Mouse (Mus musculus): ENCODE measurements around the gene Foxl1. TPM values are rescaled to one million over a fixed set of nuclear protein-coding genes. Genes with fewer than 3 reads are reported as not detected.

The Foxl1 gene
- polyA plus RNA-seq (2016; fragmentation: Nextera tagmentation; extraction: Ambion mirVana), result 1.1 TPM in 2 replicates

DNA sequence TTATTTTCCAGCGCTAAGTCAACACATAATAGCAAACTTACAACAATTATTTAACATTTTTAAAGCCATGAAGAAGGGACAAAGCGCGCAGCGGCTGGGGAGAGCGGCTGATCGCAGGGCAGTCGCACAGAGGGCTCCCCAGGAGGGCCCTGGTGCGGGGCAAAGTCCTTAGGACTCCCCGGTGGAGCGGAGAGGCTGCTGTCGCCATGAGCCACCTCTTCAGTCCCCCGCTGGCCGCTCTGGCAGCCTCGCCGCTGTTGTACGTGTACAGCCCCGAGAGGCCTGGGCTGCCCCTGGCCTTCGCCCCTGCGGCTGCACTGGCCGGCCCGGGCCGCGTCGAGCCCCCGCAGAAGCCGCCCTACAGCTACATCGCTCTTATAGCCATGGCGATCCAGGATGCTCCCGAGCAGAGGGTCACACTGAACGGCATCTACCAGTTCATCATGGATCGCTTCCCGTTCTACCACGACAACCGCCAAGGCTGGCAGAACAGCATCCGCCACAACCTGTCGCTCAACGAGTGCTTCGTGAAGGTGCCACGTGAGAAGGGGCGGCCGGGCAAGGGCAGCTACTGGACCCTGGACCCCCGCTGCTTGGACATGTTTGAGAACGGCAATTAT lies at the start of gene Foxl1:
Gene Foxl1 (plus strand): TSS at position 185 of the 620 bp plus-strand sequence.
- DNase-seq (ENCODE audit: low spot score), result peak; percentile 48
- no peak within 1 kb of the TSS for H3K27ac ChIP-seq (replicated peaks)
- under 1% methylated on average over 43 of the region's 43 CpGs for WGBS

DNA sequence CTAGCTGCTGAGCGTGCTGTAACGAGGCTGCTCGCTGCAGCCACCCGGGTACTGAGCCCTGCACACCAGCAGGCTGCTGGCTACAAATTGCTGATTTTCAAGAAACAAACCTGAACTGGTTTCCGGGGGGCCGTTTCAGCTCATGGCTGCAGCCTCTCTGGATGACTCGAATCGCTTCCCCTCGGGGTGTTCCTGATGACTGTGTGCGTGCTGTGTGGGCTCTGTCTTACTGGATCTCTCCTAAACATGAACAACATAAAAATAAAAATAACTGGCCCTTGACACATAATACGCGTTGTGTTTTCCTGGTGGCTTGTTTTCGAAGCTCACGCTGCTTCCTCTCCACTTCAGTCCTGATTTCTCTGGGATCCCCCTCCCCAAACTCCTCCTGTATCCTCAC lies 49.0 kb upstream of the Foxl1 start:
- WGBS, result 1% methylated on average over 14 of the region's 14 CpGs
- Histone ChIP-seq H3K36me3 (no peaks in the 10 kb centered on the region), H3K27me3 (ENCODE audit: low read depth, poor library complexity, severe bottlenecking) (peaks cover 100% of the 10 kb centered on the region), H3K9me3 (replicated peaks) (no peaks in the 10 kb centered on the region), H3K4me3 (no peak overlapping the region), H3K27ac (replicated peaks) (no peak overlapping the region), H3K4me1 (peaks cover 24% of the 10 kb centered on the region)
- DNase-seq (ENCODE audit: low spot score), result peak; percentile 26

More for the DNA sequence above, at the start of gene Foxl1:
- H3K36me3 ChIP-seq, result no peaks in the 10 kb centered on the region
- H3K4me3 ChIP-seq, result peak within 1 kb of the TSS; percentile 29
- peaks cover 99% of the 10 kb centered on the region for H3K27me3 ChIP-seq (ENCODE audit: low read depth, poor library complexity, severe bottlenecking)
- H3K9me3 ChIP-seq (replicated peaks), result peaks cover 4% of the 10 kb centered on the region; the same call in 1 of the 2 replicates
- H3K4me1 ChIP-seq, result peaks cover 38% of the 10 kb centered on the region

DNA sequence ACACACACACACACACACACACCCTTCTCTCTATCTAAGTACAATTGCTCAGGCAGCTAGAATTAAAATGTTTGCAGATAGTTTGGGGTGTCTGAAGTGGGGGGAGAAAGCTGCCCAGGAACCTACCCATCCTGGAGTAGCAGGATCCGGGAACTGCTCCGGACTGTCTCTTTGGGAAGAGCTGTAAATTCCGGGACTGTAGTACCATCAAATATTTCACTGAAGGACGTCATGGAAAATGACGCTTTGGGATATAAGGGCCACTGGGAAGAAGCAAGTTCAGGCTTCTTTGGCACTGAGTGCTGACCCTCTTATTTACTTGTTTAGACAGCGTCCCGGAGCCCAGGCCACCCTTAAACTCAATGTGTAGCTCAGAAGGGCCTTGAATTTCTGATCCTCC lies 48.5 kb upstream of the Foxl1 start:
- peaks cover 100% of the 10 kb centered on the region for H3K27me3 ChIP-seq (ENCODE audit: low read depth, poor library complexity, severe bottlenecking)
- H3K9me3 ChIP-seq (replicated peaks), result no peaks in the 10 kb centered on the region
- H3K4me3 ChIP-seq, result no peak overlapping the region
- no peak overlapping the region for H3K27ac ChIP-seq (replicated peaks)
- no peaks in the 10 kb centered on the region for H3K36me3 ChIP-seq
- WGBS, result 2% methylated on average over 7 of the region's 7 CpGs
- DNase-seq (ENCODE audit: low spot score), result no peak
- H3K4me1 ChIP-seq, result peaks cover 26% of the 10 kb centered on the region

DNA sequence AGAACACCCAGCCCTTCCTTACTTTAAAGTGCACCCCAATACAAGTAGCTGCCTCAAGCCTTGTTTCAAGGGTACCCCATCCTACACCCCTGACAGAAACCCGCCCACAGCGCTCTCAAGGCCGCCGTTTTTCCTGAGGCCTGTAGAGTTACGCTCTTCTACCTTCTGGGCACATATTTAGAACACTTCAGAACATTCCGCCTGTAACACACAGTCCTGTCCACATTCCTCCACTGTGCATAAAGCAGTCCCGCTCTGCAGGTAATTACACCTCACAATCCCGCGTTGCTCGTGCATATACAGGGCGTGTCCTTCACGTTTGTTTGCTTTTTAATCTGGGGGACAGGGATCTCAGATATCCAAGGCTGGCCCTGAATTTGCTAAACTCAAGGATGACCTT lies 47.8 kb upstream of the Foxl1 start:
- under 1% methylated on average over 12 of the region's 12 CpGs for WGBS

DNA sequence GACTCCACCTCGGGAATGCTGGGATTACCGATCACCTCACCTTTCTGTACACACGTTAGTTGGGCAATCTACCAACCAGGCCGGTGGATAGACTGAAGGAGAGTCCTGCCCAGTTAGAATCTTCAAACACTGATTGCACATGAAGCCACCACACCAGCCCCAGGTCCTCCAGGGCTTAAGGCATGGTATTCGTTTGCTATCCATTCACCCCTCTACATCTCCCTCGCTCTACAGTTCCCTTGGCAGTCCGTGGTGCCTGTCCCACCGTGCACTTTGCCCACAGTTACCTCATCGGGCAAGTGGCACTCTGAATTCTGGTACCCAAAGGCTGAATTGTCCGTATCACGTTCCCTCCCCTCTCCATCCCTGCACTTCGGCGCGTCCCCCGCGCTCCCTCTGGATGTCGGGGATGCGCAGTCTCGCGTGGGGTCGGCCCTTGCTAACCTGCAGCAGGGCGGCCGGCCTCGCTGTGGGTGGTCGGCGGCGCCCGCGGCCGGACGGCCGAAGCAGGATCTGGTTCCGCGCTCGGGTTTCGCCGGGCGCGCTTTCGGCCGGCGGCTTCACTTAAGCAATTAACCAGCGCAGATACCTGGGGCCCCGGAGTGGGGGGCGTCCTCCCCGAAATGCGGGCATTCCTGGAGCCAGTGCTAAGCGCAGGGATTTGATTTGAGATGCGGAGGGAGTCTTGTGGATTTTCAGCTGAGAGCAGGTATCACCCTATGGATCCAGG lies 47.2 kb upstream of the Foxl1 start:
- Histone ChIP-seq H3K4me1 (peaks cover 32% of the 10 kb centered on the region), H3K27me3 (ENCODE audit: low read depth, poor library complexity, severe bottlenecking) (peaks cover 100% of the 10 kb centered on the region), H3K36me3 (no peaks in the 10 kb centered on the region), H3K4me3 (no peak overlapping the region), H3K27ac (replicated peaks) (no peak overlapping the region), H3K9me3 (replicated peaks) (no peaks in the 10 kb centered on the region)
- DNase-seq (ENCODE audit: low spot score), result peak; percentile 43
- under 1% methylated on average over 49 of the region's 49 CpGs for WGBS

More for the DNA sequence above, 47.8 kb upstream of the Foxl1 start:
- no peaks in the 10 kb centered on the region for H3K36me3 ChIP-seq
- peaks cover 100% of the 10 kb centered on the region for H3K27me3 ChIP-seq (ENCODE audit: low read depth, poor library complexity, severe bottlenecking)
- peaks cover 30% of the 10 kb centered on the region for H3K4me1 ChIP-seq
- no peak overlapping the region for H3K4me3 ChIP-seq
- no peak overlapping the region for H3K27ac ChIP-seq (replicated peaks)
- DNase-seq (ENCODE audit: low spot score), result no peak
- no peaks in the 10 kb centered on the region for H3K9me3 ChIP-seq (replicated peaks)

DNA sequence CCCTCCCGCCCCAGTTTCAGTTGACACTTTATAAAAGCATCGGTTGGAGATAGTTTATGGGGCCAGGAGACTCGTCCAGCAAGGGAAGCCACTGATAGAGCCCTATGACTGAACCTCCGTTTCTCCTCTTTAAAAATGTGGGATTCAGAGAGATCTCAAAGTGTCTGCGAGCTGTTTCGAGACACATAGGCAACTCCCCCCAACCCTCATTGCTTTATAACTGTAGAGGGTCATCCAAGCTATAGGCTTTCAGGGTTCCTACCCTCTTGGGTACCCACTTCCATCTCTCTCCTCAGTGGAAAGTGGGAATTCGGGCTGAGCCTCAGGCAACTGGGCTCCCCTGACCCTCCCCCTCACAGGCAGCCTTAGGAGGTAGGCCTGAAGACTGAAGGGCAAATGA lies 46.3 kb upstream of the Foxl1 start:
- Histone ChIP-seq H3K27me3 (ENCODE audit: low read depth, poor library complexity, severe bottlenecking) (peaks cover 100% of the 10 kb centered on the region), H3K4me1 (peaks cover 32% of the 10 kb centered on the region), H3K4me3 (no peak overlapping the region), H3K27ac (replicated peaks) (no peak overlapping the region), H3K36me3 (no peaks in the 10 kb centered on the region), H3K9me3 (replicated peaks) (no peaks in the 10 kb centered on the region)
- no peak for DNase-seq (ENCODE audit: low spot score)
- WGBS, result 3% methylated on average over 7 of the region's 7 CpGs

DNA sequence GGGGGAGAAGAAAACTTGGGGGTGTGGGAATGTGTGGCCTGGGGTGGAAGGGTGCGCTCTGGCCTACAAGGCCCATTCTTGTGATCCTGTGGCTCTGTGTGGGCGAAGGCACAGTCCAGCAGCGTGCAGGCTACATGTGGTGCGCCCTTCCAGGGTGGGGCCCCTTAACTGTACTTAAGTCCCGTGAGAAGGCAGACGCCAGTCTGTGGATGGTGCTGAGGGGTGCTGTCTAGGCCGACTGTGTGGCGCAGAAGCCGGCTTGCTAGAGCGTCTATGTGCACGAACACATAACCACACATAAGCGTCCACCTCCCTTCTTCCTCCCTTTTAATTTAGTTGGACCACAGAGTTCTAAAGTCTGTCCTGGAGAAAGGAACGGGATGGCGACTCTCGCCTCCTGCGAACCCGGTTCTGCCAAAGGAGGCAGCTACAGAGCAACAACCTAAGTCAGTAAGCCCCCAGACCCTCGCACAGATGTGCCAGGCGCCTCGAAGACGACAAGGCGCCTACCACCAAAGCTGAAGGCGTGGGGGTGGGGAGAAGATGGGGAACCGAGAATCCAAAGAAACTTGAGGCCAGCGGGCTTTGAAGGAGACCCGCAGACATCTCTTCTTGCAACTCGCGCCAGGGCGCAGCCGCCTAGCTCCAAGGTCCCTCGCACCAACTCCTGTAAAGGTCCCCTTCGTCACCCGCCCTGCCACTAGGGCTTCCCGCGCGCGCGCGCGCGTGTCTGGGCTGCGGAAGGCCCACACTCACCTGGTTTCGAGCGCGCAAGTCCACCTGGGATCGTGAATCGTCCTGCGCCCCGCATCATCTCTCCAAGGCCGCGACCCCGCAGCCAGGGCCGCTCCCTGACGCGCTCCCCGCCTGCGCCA lies 45.3 kb upstream of the Foxl1 start:
- Histone ChIP-seq H3K27ac (replicated peaks) (no peak overlapping the region), H3K9me3 (replicated peaks) (no peaks in the 10 kb centered on the region), H3K4me3 (peak overlapping the region; percentile 62), H3K27me3 (ENCODE audit: low read depth, poor library complexity, severe bottlenecking) (peaks cover 100% of the 10 kb centered on the region), H3K36me3 (no peaks in the 10 kb centered on the region), H3K4me1 (peaks cover 32% of the 10 kb centered on the region)
- DNase-seq (ENCODE audit: low spot score), result peak; percentile 44
- under 1% methylated on average over 57 of the region's 57 CpGs for WGBS

DNA sequence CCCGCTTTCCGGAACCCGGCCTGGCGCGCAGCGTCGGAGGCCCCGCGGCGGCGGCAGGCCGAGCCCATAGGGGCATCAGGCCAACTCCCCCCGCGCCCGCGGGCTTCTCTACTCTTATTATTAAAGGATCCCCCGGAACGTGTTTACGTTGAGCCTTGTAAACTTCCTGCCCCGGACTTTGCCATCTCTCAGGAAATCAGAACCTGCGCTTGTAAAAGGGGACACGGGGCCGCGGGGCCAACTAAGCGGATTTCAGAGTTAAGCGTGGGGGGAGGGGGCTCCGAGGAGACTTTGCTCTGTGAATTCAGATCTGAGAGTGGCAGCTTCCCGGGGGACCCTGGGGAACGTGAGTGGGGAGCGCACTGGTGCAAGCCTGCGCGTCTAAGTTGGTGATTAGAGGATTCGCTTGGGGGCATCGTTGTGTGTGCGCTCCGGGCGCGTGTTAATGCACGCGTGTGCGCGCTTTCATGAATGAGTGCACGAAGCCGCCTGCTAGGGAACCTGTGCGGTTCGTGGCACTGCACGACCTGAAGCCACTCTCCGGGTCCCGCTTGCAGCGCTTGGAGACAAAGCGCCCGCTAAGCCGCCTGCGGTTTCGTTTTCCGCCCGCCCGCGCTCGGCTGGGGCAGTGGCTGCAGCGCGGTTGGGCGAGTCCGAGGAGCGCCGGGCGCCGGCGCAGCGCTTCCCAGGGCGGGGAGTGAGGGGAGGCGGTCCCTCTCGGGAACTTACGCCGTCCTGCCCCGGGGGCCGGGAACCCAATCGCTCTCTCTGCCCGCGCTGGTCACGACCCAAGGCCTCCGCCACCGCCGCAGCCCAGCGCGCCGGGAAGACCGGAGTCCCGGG lies 44.4 kb upstream of the Foxl1 start:
- WGBS, result under 1% methylated on average over 89 of the region's 89 CpGs
- Histone ChIP-seq H3K27ac (replicated peaks) (peak overlapping the region; percentile 59; the same call in 1 of the 2 replicates), H3K4me1 (peaks cover 32% of the 10 kb centered on the region), H3K27me3 (ENCODE audit: low read depth, poor library complexity, severe bottlenecking) (peaks cover 100% of the 10 kb centered on the region), H3K4me3 (peak overlapping the region; percentile 62), H3K9me3 (replicated peaks) (no peaks in the 10 kb centered on the region), H3K36me3 (no peaks in the 10 kb centered on the region)
- peak; percentile 79 for DNase-seq (ENCODE audit: low spot score)

DNA sequence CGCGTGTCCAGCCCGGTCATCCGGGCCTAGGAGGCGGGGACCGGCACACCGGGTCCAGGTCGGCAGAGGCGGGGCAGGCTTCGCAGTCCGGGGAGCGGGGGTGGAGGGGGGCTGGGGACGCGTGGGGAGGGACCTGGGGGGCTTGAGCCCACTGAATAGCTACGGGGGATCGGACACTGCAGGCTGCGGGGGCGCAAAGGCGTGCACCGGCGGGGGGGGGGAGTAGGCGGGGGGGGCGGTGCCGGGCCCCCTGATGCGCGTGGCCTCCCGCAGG lies 43.9 kb upstream of the Foxl1 start:
- Histone ChIP-seq H3K4me1 (peaks cover 32% of the 10 kb centered on the region), H3K36me3 (no peaks in the 10 kb centered on the region), H3K27ac (replicated peaks) (peak overlapping the region; percentile 59; the same call in 1 of the 2 replicates), H3K9me3 (replicated peaks) (no peaks in the 10 kb centered on the region), H3K27me3 (ENCODE audit: low read depth, poor library complexity, severe bottlenecking) (peaks cover 100% of the 10 kb centered on the region), H3K4me3 (peak overlapping the region; percentile 62)
- DNase-seq (ENCODE audit: low spot score), result no peak
- WGBS, result 2% methylated on average over 18 of the region's 27 CpGs

DNA sequence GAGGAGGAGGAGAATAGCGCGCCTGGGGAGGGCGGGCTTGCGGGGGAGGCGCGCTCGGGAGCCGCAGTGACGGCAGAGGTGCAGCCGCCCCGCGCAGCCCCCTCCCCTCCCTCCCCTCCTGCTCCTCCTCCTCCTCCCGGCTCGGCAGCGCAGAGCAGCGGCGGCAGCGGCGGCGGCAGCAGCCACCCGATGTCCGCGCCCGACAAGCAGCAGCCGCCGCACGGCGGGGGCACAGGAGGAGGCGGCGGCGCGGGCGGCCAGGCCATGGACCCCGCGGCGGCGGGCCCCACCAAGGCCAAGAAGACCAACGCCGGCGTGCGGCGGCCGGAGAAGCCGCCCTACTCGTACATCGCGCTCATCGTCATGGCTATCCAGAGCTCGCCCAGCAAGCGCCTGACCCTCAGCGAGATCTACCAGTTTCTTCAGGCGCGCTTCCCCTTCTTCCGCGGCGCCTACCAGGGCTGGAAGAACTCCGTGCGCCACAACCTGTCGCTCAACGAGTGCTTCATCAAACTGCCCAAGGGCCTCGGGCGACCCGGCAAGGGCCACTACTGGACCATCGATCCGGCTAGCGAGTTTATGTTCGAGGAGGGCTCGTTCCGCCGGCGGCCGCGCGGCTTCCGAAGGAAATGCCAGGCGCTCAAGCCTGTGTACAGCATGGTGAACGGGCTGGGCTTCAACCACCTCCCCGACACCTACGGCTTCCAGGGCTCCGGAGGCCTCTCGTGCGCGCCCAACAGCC lies 43.4 kb upstream of the Foxl1 start, which contains the start of gene Foxf1:
Gene Foxf1 (plus strand): TSS at position 177 of the 742 bp plus-strand sequence.
- WGBS, result under 1% methylated on average over 71 of the region's 83 CpGs
- peak within 1 kb of the TSS; percentile 59; the same call in 1 of the 2 replicates for H3K27ac ChIP-seq (replicated peaks)
- peaks cover 37% of the 10 kb centered on the region for H3K4me1 ChIP-seq
- H3K4me3 ChIP-seq, result peak within 1 kb of the TSS; percentile 62
- H3K36me3 ChIP-seq, result no peaks in the 10 kb centered on the region
- peak; percentile 72 for DNase-seq (ENCODE audit: low spot score)
- H3K9me3 ChIP-seq (replicated peaks), result no peaks in the 10 kb centered on the region
- peaks cover 100% of the 10 kb centered on the region for H3K27me3 ChIP-seq (ENCODE audit: low read depth, poor library complexity, severe bottlenecking)

DNA sequence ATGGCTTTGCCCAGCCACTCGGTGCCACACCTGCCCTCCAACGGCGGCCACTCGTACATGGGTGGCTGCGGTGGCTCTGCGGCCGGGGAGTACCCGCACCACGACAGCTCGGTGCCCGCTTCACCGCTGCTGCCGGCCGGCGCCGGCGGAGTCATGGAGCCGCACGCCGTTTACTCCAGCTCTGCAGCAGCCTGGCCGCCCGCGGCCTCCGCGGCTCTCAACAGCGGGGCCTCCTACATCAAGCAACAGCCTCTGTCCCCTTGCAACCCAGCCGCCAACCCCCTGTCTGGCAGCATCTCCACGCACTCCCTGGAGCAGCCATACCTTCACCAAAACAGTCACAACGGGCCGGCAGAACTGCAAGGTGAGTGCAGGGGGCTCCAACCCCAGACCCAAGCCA lies 42.7 kb upstream of the Foxl1 start:
- H3K4me3 ChIP-seq, result peak overlapping the region; percentile 62
- no peaks in the 10 kb centered on the region for H3K9me3 ChIP-seq (replicated peaks)
- H3K27me3 ChIP-seq (ENCODE audit: low read depth, poor library complexity, severe bottlenecking), result peaks cover 100% of the 10 kb centered on the region
- peak; percentile 49 for DNase-seq (ENCODE audit: low spot score)
- H3K27ac ChIP-seq (replicated peaks), result no peak overlapping the region; the same call in 1 of the 2 replicates
- WGBS, result 2% methylated on average over 30 of the region's 30 CpGs
- peaks cover 40% of the 10 kb centered on the region for H3K4me1 ChIP-seq
- H3K36me3 ChIP-seq, result no peaks in the 10 kb centered on the region
